Mouse (Mus musculus): Measurements from ENCODE around the gene Ccr1l1.

- TF ChIP-seq CTCF (IDR thresholded peaks at IDR 0.05; ENCODE audit: control insufficient read depth, insufficient read depth, insufficient read length): no peak
- TF ChIP-seq USF1 (IDR thresholded peaks at IDR 0.05; ENCODE audit: low read depth): no peak
- no peak for TF ChIP-seq MAX (IDR thresholded peaks at IDR 0.05)
- TF ChIP-seq MYOG (IDR thresholded peaks at IDR 0.05; ENCODE audit: control insufficient read depth, extremely low read depth, insufficient read length): no peak
- no peak for TF ChIP-seq CEBPB (IDR thresholded peaks at IDR 0.05; ENCODE audit: low read depth)
These were observed 9.8 kb downstream of the Ccr1l1 start, which contains the start of gene Ccr1 for GRCm38 (mm10) chr9:123968290-123968912.

Data from C2C12 (cell line).